Mouse (Mus musculus): Measurements from ENCODE around the gene Flt3l. TPM values are rescaled to one million over a fixed set of nuclear protein-coding genes. Genes with fewer than 3 reads are reported as not detected.

The Flt3l gene
- polyA plus RNA-seq, 1 experiment from 2014 or later, result 0.72 TPM

GRCm38 (mm10) chr7:45107052-45107645 lies 29.1 kb downstream of the Flt3l start:
- 54% methylated on average over 5 of the region's 5 CpGs for WGBS
- Histone ChIP-seq H3K9me3 (ENCODE audit: low read depth, low read length) (no peaks in the 10 kb centered on the region), H3K4me1 (ENCODE audit: insufficient read depth) (peaks cover 7% of the 10 kb centered on the region; the same call in 1 of the 2 replicates), H3K9ac (no peak overlapping the region), H3K27ac (ENCODE audit: low read depth) (no peak overlapping the region), H3K27me3 (ENCODE audit: insufficient read depth, low read length) (no peaks in the 10 kb centered on the region), H3K4me3 (ENCODE audit: low read depth, low read length) (no peak overlapping the region), H3K4me2 (no peak overlapping the region), H3K36me3 (ENCODE audit: insufficient read depth) (no peaks in the 10 kb centered on the region; the same call in 1 of the 2 replicates)
- no peak for TF ChIP-seq CTCF (IDR thresholded peaks at IDR 0.05; ENCODE audit: low read depth)
- DNase-seq (no peak), ATAC-seq (ENCODE audit: insufficient read depth) (no peak)

GRCm38 (mm10) chr7:45106441-45106840 lies 29.8 kb downstream of the Flt3l start:
- peaks cover 7% of the 10 kb centered on the region; the same call in 1 of the 2 replicates for H3K4me1 ChIP-seq (ENCODE audit: insufficient read depth)
- no peak for TF ChIP-seq CTCF (IDR thresholded peaks at IDR 0.05; ENCODE audit: low read depth)
- H3K9ac ChIP-seq, result no peak overlapping the region
- H3K9me3 ChIP-seq (ENCODE audit: low read depth, low read length), result no peaks in the 10 kb centered on the region
- no peaks in the 10 kb centered on the region for H3K27me3 ChIP-seq (ENCODE audit: insufficient read depth, low read length)
- no peaks in the 10 kb centered on the region; the same call in 1 of the 2 replicates for H3K36me3 ChIP-seq (ENCODE audit: insufficient read depth)
- no peak overlapping the region for H3K4me2 ChIP-seq
- DNase-seq (no peak), ATAC-seq (ENCODE audit: insufficient read depth) (no peak)
- no peak overlapping the region for H3K4me3 ChIP-seq (ENCODE audit: low read depth, low read length)
- 46% methylated on average over 6 of the region's 6 CpGs for WGBS
- no peak overlapping the region for H3K27ac ChIP-seq (ENCODE audit: low read depth)

- Histone ChIP-seq H3K27ac (ENCODE audit: low read depth) (no peak overlapping the region), H3K4me1 (ENCODE audit: insufficient read depth) (peaks cover 7% of the 10 kb centered on the region; the same call in 1 of the 2 replicates), H3K27me3 (ENCODE audit: insufficient read depth, low read length) (no peaks in the 10 kb centered on the region), H3K9ac (no peak overlapping the region), H3K4me2 (no peak overlapping the region), H3K36me3 (ENCODE audit: insufficient read depth) (no peaks in the 10 kb centered on the region; the same call in 1 of the 2 replicates), H3K4me3 (ENCODE audit: low read depth, low read length) (no peak overlapping the region), H3K9me3 (ENCODE audit: low read depth, low read length) (no peaks in the 10 kb centered on the region)
- 78% methylated on average over 8 of the region's 8 CpGs for WGBS
- TF ChIP-seq CTCF (IDR thresholded peaks at IDR 0.05; ENCODE audit: low read depth), result no peak
- no peak for ATAC-seq (ENCODE audit: insufficient read depth)
- DNase-seq, result no peak
Observed at GRCm38 (mm10) chr7:45105491-45105890, 30.7 kb downstream of the Flt3l start.

- H3K4me3 ChIP-seq (ENCODE audit: low read depth, low read length), result no peak overlapping the region
- ATAC-seq (ENCODE audit: insufficient read depth) (no peak), DNase-seq (no peak)
- no peak overlapping the region for H3K27ac ChIP-seq (ENCODE audit: low read depth)
- peaks cover 7% of the 10 kb centered on the region; the same call in 1 of the 2 replicates for H3K4me1 ChIP-seq (ENCODE audit: insufficient read depth)
- no peaks in the 10 kb centered on the region for H3K27me3 ChIP-seq (ENCODE audit: insufficient read depth, low read length)
- no peak overlapping the region for H3K9ac ChIP-seq
- no peak overlapping the region for H3K4me2 ChIP-seq
- 74% methylated on average over 5 of the region's 5 CpGs for WGBS
- no peak for TF ChIP-seq CTCF (IDR thresholded peaks at IDR 0.05; ENCODE audit: low read depth)
- H3K9me3 ChIP-seq (ENCODE audit: low read depth, low read length), result no peaks in the 10 kb centered on the region
- H3K36me3 ChIP-seq (ENCODE audit: insufficient read depth), result no peaks in the 10 kb centered on the region; the same call in 1 of the 2 replicates
Observed at GRCm38 (mm10) chr7:45104941-45105340, 31.3 kb downstream of the Flt3l start.

GRCm38 (mm10) chr7:45103652-45104180 lies 32.5 kb downstream of the Flt3l start, which contains the start of gene Fcgrt:
TSS of gene Fcgrt (minus strand) at chr7:45103851.
- Histone ChIP-seq H3K4me2 (peak within 1 kb of the TSS; percentile 59), H3K36me3 (ENCODE audit: insufficient read depth) (no peaks in the 10 kb centered on the region; the same call in 1 of the 2 replicates), H3K27ac (ENCODE audit: low read depth) (peak within 1 kb of the TSS; percentile 85), H3K27me3 (ENCODE audit: insufficient read depth, low read length) (no peaks in the 10 kb centered on the region), H3K4me1 (ENCODE audit: insufficient read depth) (peaks cover 7% of the 10 kb centered on the region; the same call in 1 of the 2 replicates), H3K9me3 (ENCODE audit: low read depth, low read length) (no peaks in the 10 kb centered on the region), H3K4me3 (ENCODE audit: low read depth, low read length) (peak within 1 kb of the TSS; percentile 32), H3K9ac (peak within 1 kb of the TSS; percentile 59)
- 14% methylated on average over 7 of the region's 7 CpGs for WGBS
- no peak for TF ChIP-seq CTCF (IDR thresholded peaks at IDR 0.05; ENCODE audit: low read depth)
- ATAC-seq (ENCODE audit: insufficient read depth), result peak; percentile 98
- peak; percentile 97 for DNase-seq

- WGBS, result 54% methylated on average over 9 of the region's 9 CpGs
- DNase-seq (no peak), ATAC-seq (ENCODE audit: insufficient read depth) (no peak)
- peak overlapping the region; percentile 59 for H3K4me2 ChIP-seq
- H3K4me1 ChIP-seq (ENCODE audit: insufficient read depth), result peaks cover 7% of the 10 kb centered on the region; the same call in 1 of the 2 replicates
- no peaks in the 10 kb centered on the region; the same call in 1 of the 2 replicates for H3K36me3 ChIP-seq (ENCODE audit: insufficient read depth)
- peak overlapping the region; percentile 32 for H3K4me3 ChIP-seq (ENCODE audit: low read depth, low read length)
- peak overlapping the region; percentile 85 for H3K27ac ChIP-seq (ENCODE audit: low read depth)
- peak overlapping the region; percentile 59 for H3K9ac ChIP-seq
- no peaks in the 10 kb centered on the region for H3K9me3 ChIP-seq (ENCODE audit: low read depth, low read length)
- no peaks in the 10 kb centered on the region for H3K27me3 ChIP-seq (ENCODE audit: insufficient read depth, low read length)
- TF ChIP-seq CTCF (IDR thresholded peaks at IDR 0.05; ENCODE audit: low read depth), result no peak
Observed at GRCm38 (mm10) chr7:45102940-45103585, 33.2 kb downstream of the Flt3l start.

- Histone ChIP-seq H3K4me2 (peak overlapping the region; percentile 59), H3K4me3 (ENCODE audit: low read depth, low read length) (peak overlapping the region; percentile 32; the same call in 1 of the 2 replicates), H3K27ac (ENCODE audit: low read depth) (no peak overlapping the region), H3K9me3 (ENCODE audit: low read depth, low read length) (no peaks in the 10 kb centered on the region), H3K9ac (peak overlapping the region; percentile 59; the same call in 1 of the 2 replicates), H3K27me3 (ENCODE audit: insufficient read depth, low read length) (no peaks in the 10 kb centered on the region), H3K4me1 (ENCODE audit: insufficient read depth) (peaks cover 7% of the 10 kb centered on the region; the same call in 1 of the 2 replicates), H3K36me3 (ENCODE audit: insufficient read depth) (no peaks in the 10 kb centered on the region; the same call in 1 of the 2 replicates)
- DNase-seq (no peak), ATAC-seq (ENCODE audit: insufficient read depth) (no peak)
- 67% methylated on average over 11 of the region's 11 CpGs for WGBS
- no peak for TF ChIP-seq CTCF (IDR thresholded peaks at IDR 0.05; ENCODE audit: low read depth)
Observed at GRCm38 (mm10) chr7:45102441-45102840, 33.8 kb downstream of the Flt3l start.
